Mouse (Mus musculus) kidney, adult 2 months (tissue): ENCODE data around the gene Ormdl2. TPM values are rescaled to one million over a fixed set of nuclear protein-coding genes. Genes with fewer than 3 reads are reported as not detected.
A peak's percentile ranks its signal among the peaks of the same experiment; 100 is the strongest.

Experiments used
- DNase-seq: peaks from one replicate; pipeline ENCODE4 v3.0.0; 2021
- H3K27ac ChIP-seq: fragments of 200-500 bp; 2 replicates; pipeline ENCODE4 v1.5.1; 2012; ENCODE audit warnings: low read depth, low read length, control low read depth, inconsistent platforms; ENCODE audit not compliant: insufficient read depth
- H3K27me3 ChIP-seq: fragments of 200-500 bp; replicated peaks from 2 replicates; pipeline ENCODE4 v1.6.1; 2012; ENCODE audit warnings: mild to moderate bottlenecking, moderate library complexity, low read length, inconsistent platforms; ENCODE audit not compliant: control insufficient read depth, insufficient read depth
- H3K36me3 ChIP-seq: fragments of 200-500 bp; 2 replicates; pipeline ENCODE4 v1.6.1; 2012; ENCODE audit warnings: mild to moderate bottlenecking, moderate library complexity, low read length, inconsistent platforms; ENCODE audit not compliant: control insufficient read depth, insufficient read depth
- H3K4me1 ChIP-seq: fragments of 200-500 bp; 2 replicates; pipeline ENCODE4 v1.6.1; 2011; ENCODE audit warnings: low read length; ENCODE audit not compliant: control insufficient read depth, insufficient read depth
- H3K4me3 ChIP-seq: fragments of 200-500 bp; 2 replicates; pipeline ENCODE4 v1.5.1; 2011; ENCODE audit warnings: mild to moderate bottlenecking, low read depth, low read length, control low read depth; ENCODE audit not compliant: insufficient read depth
- CTCF ChIP-seq: fragments of 200-500 bp; conservative IDR thresholded peaks from 2 replicates; pipeline ENCODE4 v1.5.1; 2011; ENCODE audit warnings: low read depth, mild to moderate bottlenecking, control low read depth, low read length, moderate library complexity, mixed read lengths; ENCODE audit not compliant: insufficient read depth, insufficient read length
- POLR2A ChIP-seq: fragments of 200-500 bp; IDR thresholded peaks from one replicate; pipeline ENCODE4 v1.6.1; 2011; ENCODE audit warnings: low read depth, low read length, control low read depth
- WGBS: fragments of 180-500 bp; shearing (Covaris S2); methylation state at CpG from one replicate; pipeline ENCODE4 v1.1.7; 2018; 5-methylcytosine and 5-hydroxymethylcytosine counted together
- polyA plus RNA-seq: library from polyadenylated mRNA; depleted of rRNA; stranded (reverse); fragments of >200 nt; gene quantifications from 2 replicates; pipeline ENCODE4 v1.2.3, GENCODE M21; 2012

The Ormdl2 gene
- polyA plus RNA-seq, 1 experiment, result 82.9 TPM

- peak overlapping the region; percentile 81 for H3K4me3 ChIP-seq
- H3K4me1 ChIP-seq, result peaks cover 3% of the 10 kb centered on the region; the same call in 1 of the 2 replicates
- DNase-seq, result no peak
- TF ChIP-seq POLR2A (no peak), CTCF (no peak)
- H3K27me3 ChIP-seq, result no peaks in the 10 kb centered on the region
- H3K27ac ChIP-seq, result peak overlapping the region; percentile 54; the same call in 1 of the 2 replicates
- 2% methylated on average over 13 of the region's 13 CpGs for WGBS
- no peaks in the 10 kb centered on the region; the same call in 1 of the 2 replicates for H3K36me3 ChIP-seq
Measured at GRCm38 (mm10) chr10:128822135-128822534, 690 bp upstream of the Ormdl2 start.

GRCm38 (mm10) chr10:128820217-128820616 lies 1.2 kb downstream of the Ormdl2 start:
- Histone ChIP-seq H3K36me3 (no peaks in the 10 kb centered on the region; the same call in 1 of the 2 replicates), H3K4me3 (no peak overlapping the region)
- 79% methylated on average over 4 of the region's 4 CpGs for WGBS

GRCm38 (mm10) chr10:128817033-128817432 lies 4.4 kb downstream of the Ormdl2 start, which contains the start of gene Sarnp:
Gene Sarnp (plus strand): TSS chr10:128817333.
- peaks cover 3% of the 10 kb centered on the region; the same call in 1 of the 2 replicates for H3K4me1 ChIP-seq
- no peak within 1 kb of the TSS for H3K4me3 ChIP-seq
- H3K27ac ChIP-seq, result no peak within 1 kb of the TSS
- H3K27me3 ChIP-seq, result no peaks in the 10 kb centered on the region
- no peak for DNase-seq
- peaks cover 3% of the 10 kb centered on the region for H3K36me3 ChIP-seq
- no peak for TF ChIP-seq POLR2A
- TF ChIP-seq CTCF, result no peak
- 83% methylated on average over 13 of the region's 13 CpGs for WGBS

More at GRCm38 (mm10) chr10:128820217-128820616, 1.2 kb downstream of the Ormdl2 start:
- DNase-seq, result no peak
- TF ChIP-seq CTCF (no peak), POLR2A (no peak)
- H3K27me3 ChIP-seq, result no peaks in the 10 kb centered on the region
- H3K4me1 ChIP-seq, result peaks cover 3% of the 10 kb centered on the region; the same call in 1 of the 2 replicates
- H3K27ac ChIP-seq, result no peak overlapping the region

- TF ChIP-seq POLR2A, result no peak
- no peak for TF ChIP-seq CTCF
- H3K4me3 ChIP-seq, result peak overlapping the region; percentile 11; the same call in 1 of the 2 replicates
- no peak for DNase-seq
- no peaks in the 10 kb centered on the region for H3K36me3 ChIP-seq
- H3K4me1 ChIP-seq, result peaks cover 12% of the 10 kb centered on the region; the same call in 1 of the 2 replicates
- H3K27ac ChIP-seq, result no peak overlapping the region
- WGBS, result 83% methylated on average over 8 of the region's 8 CpGs
- H3K27me3 ChIP-seq, result no peaks in the 10 kb centered on the region
Measured at GRCm38 (mm10) chr10:128807018-128807417, 14.4 kb downstream of the Ormdl2 start.

GRCm38 (mm10) chr10:128806086-128806485 lies 15.4 kb downstream of the Ormdl2 start:
- peak overlapping the region; percentile 76 for H3K4me3 ChIP-seq
- H3K36me3 ChIP-seq, result no peaks in the 10 kb centered on the region
- H3K27ac ChIP-seq, result no peak overlapping the region
- H3K4me1 ChIP-seq, result peaks cover 12% of the 10 kb centered on the region; the same call in 1 of the 2 replicates
- H3K27me3 ChIP-seq, result no peaks in the 10 kb centered on the region
- DNase-seq, result no peak
- 38% methylated on average over 6 of the region's 6 CpGs for WGBS
- no peak for TF ChIP-seq CTCF
- TF ChIP-seq POLR2A, result no peak

- H3K4me1 ChIP-seq, result peaks cover 12% of the 10 kb centered on the region; the same call in 1 of the 2 replicates
- WGBS, result under 1% methylated on average over 70 of the region's 70 CpGs
- TF ChIP-seq POLR2A, result peak; percentile 37
- 0 out of 2 replicates have a peak, but pooled peaks have one; percentile 20 for TF ChIP-seq CTCF
- peak; percentile 98 for DNase-seq
- peak overlapping the region; percentile 88 for H3K27ac ChIP-seq
- peak overlapping the region; percentile 86 for H3K4me3 ChIP-seq
- H3K36me3 ChIP-seq, result no peaks in the 10 kb centered on the region
- H3K27me3 ChIP-seq, result no peaks in the 10 kb centered on the region
Measured at GRCm38 (mm10) chr10:128805092-128806000, 16.1 kb downstream of the Ormdl2 start.
